Mouse (Mus musculus) neural tube, embryonic 11.5 days (tissue): ENCODE results near the gene F3. TPM values are rescaled to one million over a fixed set of nuclear protein-coding genes. Genes with fewer than 3 reads are reported as not detected.

Experiments used
- ATAC-seq: fragments of 200-750 bp; cut with Nextera tagmentation; 2 replicates; pipeline ENCODE4 v1.8.0; 2017; ENCODE audit warnings: moderate number of reproducible peaks, mild to moderate bottlenecking, moderate TSS enrichment, moderate library complexity; ENCODE audit not compliant: insufficient read depth, low FRiP score, low TSS enrichment
- DNase-seq: peaks from one replicate; pipeline ENCODE4 v3.0.0-alpha.2; 2015; ENCODE audit warnings: low spot score
- H3K27ac ChIP-seq: fragments of 300-500 bp; sonication (generic); 2 replicates; pipeline ENCODE4 v1.5.1; 2014; ENCODE audit warnings: low read depth, mild to moderate bottlenecking, low read length
- H3K27me3 ChIP-seq: fragments of 300-500 bp; sonication (generic); 2 replicates; pipeline ENCODE4 v1.6.1; 2014; ENCODE audit warnings: mild to moderate bottlenecking, low read length, mixed read lengths; ENCODE audit not compliant: control insufficient read depth, insufficient read depth
- H3K36me3 ChIP-seq: fragments of 300-500 bp; sonication (generic); 2 replicates; pipeline ENCODE4 v1.6.1; 2014; ENCODE audit warnings: mild to moderate bottlenecking, low read length, moderate library complexity, mixed read lengths; ENCODE audit not compliant: control insufficient read depth, insufficient read depth
- H3K4me1 ChIP-seq: fragments of 300-500 bp; sonication (generic); 2 replicates; pipeline ENCODE4 v1.6.1; 2014; ENCODE audit warnings: low read length, mixed read lengths; ENCODE audit not compliant: control insufficient read depth, insufficient read depth
- H3K4me2 ChIP-seq: fragments of 300-500 bp; sonication (generic); 2 replicates; pipeline ENCODE4 v1.6.1; 2014; ENCODE audit warnings: low read depth, mild to moderate bottlenecking, moderate library complexity
- H3K4me3 ChIP-seq: fragments of 300-500 bp; sonication (generic); 2 replicates; pipeline ENCODE4 v1.5.1; 2014; ENCODE audit warnings: low read depth, low read length
- H3K9ac ChIP-seq: fragments of 300-500 bp; sonication (generic); 2 replicates; pipeline ENCODE4 v1.6.1; 2014; ENCODE audit warnings: mild to moderate bottlenecking, low read length
- H3K9me3 ChIP-seq: fragments of 300-500 bp; sonication (generic); 2 replicates; pipeline ENCODE4 v1.6.1; 2016; ENCODE audit warnings: low read length; ENCODE audit not compliant: control insufficient read depth
- WGBS: fragments of 180-500 bp; shearing (Covaris S2); extraction: QIAGEN DNeasy Blood & Tissue Kit; methylation state at CpG from one replicate; pipeline ENCODE4 v1.1.7; 2014; 5-methylcytosine and 5-hydroxymethylcytosine counted together
- polyA plus RNA-seq: library from polyadenylated mRNA; unstranded; fragments of >200 nt; fragmentation: Nextera tagmentation; extraction: Ambion mirVana; gene quantifications from 2 replicates; pipeline ENCODE4 v1.2.1, GENCODE M21; 2014

F3 gene
- 8.2 and 9.0 TPM in 2 replicates for polyA plus RNA-seq

GRCm38 (mm10) chr3:121722971-121723844 lies at the start of gene F3:
F3 (plus strand) TSS chr3:121723537.
- Histone ChIP-seq H3K4me2 (peak within 1 kb of the TSS; percentile 50), H3K9me3 (no peaks in the 10 kb centered on the region), H3K4me3 (peak within 1 kb of the TSS; percentile 62), H3K27me3 (peaks cover 5% of the 10 kb centered on the region; the same call in 1 of the 2 replicates), H3K36me3 (no peaks in the 10 kb centered on the region), H3K27ac (no peak within 1 kb of the TSS), H3K9ac (peak within 1 kb of the TSS; percentile 49), H3K4me1 (peaks cover 9% of the 10 kb centered on the region; the same call in 1 of the 2 replicates)
- ATAC-seq (peak; percentile 86), DNase-seq (peak; percentile 88)
- under 1% methylated on average over 66 of the region's 73 CpGs for WGBS

GRCm38 (mm10) chr3:121678935-121679334 lies 44.4 kb upstream of the F3 start:
- H3K9me3 ChIP-seq = no peaks in the 10 kb centered on the region
- DNase-seq = no peak
- H3K27me3 ChIP-seq = no peaks in the 10 kb centered on the region
- H3K9ac ChIP-seq = no peak overlapping the region
- H3K4me3 ChIP-seq = no peak overlapping the region
- WGBS = 41% methylated on average over 4 of the region's 4 CpGs
- H3K4me1 ChIP-seq = no peaks in the 10 kb centered on the region
- H3K4me2 ChIP-seq = no peak overlapping the region
- ATAC-seq = no peak
- H3K27ac ChIP-seq = no peak overlapping the region
- no peaks in the 10 kb centered on the region for H3K36me3 ChIP-seq

- Histone ChIP-seq H3K4me2 (no peak overlapping the region), H3K4me1 (no peaks in the 10 kb centered on the region), H3K9me3 (no peaks in the 10 kb centered on the region), H3K9ac (no peak overlapping the region), H3K4me3 (no peak overlapping the region), H3K27ac (no peak overlapping the region), H3K27me3 (no peaks in the 10 kb centered on the region), H3K36me3 (no peaks in the 10 kb centered on the region)
- DNase-seq (no peak), ATAC-seq (no peak)
- 57% methylated on average over 3 of the region's 3 CpGs for WGBS
These were observed 43.9 kb upstream of the F3 start for GRCm38 (mm10) chr3:121679443-121679842.

DNA sequence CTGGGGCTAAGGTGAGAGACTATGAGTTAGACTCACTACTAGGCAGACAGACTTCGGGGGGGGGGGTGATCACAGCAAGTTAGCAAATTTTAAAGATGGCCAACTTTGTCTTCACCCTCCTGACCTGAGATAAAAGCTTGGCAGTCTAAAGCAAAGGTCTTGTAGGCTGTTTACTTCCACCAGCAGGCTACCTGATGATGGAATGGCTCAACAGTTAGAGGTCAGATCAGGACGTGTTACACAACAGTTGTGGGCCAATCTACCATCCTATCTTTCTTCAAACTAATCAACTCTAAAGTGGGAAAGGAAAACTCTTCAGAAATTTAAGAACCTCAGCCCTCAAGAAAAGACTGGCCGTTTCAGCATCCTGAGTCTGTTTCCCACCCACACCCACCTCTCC lies 43.1 kb upstream of the F3 start:
- WGBS = 90% methylated on average over 3 of the region's 3 CpGs
- ATAC-seq = no peak
- Histone ChIP-seq H3K9me3 (no peaks in the 10 kb centered on the region), H3K4me3 (no peak overlapping the region), H3K9ac (no peak overlapping the region), H3K36me3 (no peaks in the 10 kb centered on the region), H3K4me1 (no peaks in the 10 kb centered on the region), H3K4me2 (no peak overlapping the region), H3K27ac (no peak overlapping the region), H3K27me3 (no peaks in the 10 kb centered on the region)
- no peak for DNase-seq

DNA sequence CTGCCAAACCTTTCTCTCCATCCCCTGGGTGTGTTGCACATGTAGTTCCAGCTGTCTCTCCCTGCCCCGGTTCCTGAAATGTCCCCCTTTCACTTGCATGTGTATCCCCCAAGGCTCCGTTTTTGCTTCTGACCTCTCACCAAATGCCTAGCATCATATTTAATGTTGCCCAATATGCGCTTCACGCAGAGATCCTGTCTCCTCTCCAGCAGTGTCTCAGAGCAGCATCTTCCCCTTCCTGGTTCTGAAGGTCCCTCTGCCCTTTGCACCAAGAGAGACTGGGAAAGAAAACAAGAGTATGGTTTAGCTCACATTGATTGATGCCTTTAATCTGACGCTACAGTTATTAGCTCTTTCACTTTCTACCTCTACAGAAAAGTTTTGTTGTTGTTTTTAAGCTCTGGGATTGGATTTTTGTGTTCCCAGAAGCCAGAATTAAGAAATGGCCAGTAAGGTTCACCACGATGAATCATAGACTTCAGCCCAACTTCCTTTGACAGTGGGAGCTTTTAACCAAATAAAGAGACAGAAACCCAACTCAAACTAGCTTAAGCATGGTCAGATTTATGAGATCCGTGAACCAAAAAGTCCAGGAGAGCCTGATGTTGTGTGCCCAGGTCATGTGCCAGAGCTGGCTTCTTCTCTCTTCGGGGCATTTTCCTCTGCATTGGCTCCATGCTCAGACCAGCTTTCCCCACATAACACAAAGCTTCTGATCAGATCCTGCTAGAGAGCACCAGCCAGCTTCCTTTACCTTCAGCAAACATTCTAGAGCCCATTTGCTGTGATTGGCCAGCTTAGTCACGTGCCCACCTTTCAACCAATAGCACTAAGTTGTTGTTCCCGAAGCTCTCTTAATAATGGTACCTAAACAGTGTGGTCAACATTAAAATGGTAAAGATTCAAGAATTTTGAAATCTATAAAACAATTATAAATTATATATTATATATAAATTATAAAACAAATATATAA lies 40.6 kb upstream of the F3 start:
- ATAC-seq (no peak), DNase-seq (no peak)
- Histone ChIP-seq H3K36me3 (no peaks in the 10 kb centered on the region), H3K9ac (no peak overlapping the region), H3K4me3 (no peak overlapping the region), H3K27ac (no peak overlapping the region), H3K4me1 (no peaks in the 10 kb centered on the region), H3K4me2 (no peak overlapping the region), H3K27me3 (no peaks in the 10 kb centered on the region), H3K9me3 (no peaks in the 10 kb centered on the region)
- WGBS = 88% methylated on average over 10 of the region's 10 CpGs

DNA sequence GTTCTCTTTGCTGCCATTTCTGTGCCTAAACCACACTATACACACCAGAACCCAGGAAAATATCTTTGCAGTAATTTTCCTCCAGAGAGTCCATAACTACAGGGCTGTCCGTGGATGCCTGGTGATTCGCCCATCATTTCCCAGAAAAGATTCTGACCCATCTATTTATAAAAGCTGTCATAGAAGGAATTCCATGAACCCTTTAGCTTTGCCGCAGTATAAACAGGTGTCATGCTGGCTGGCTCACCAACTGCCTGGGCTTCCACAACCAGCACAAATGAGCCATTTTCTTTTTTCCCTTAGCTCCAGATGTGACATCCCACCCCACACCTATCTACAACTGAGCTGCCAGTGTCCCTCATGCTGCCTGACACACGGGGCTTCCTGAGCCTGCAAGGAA lies 38.8 kb upstream of the F3 start:
- no peak overlapping the region for H3K4me2 ChIP-seq
- 70% methylated on average over 4 of the region's 4 CpGs for WGBS
- H3K9ac ChIP-seq = no peak overlapping the region
- no peaks in the 10 kb centered on the region for H3K36me3 ChIP-seq
- ATAC-seq (no peak), DNase-seq (no peak)
- H3K9me3 ChIP-seq = no peaks in the 10 kb centered on the region
- no peak overlapping the region for H3K4me3 ChIP-seq
- H3K27ac ChIP-seq = no peak overlapping the region
- no peaks in the 10 kb centered on the region for H3K4me1 ChIP-seq
- H3K27me3 ChIP-seq = no peaks in the 10 kb centered on the region

DNA sequence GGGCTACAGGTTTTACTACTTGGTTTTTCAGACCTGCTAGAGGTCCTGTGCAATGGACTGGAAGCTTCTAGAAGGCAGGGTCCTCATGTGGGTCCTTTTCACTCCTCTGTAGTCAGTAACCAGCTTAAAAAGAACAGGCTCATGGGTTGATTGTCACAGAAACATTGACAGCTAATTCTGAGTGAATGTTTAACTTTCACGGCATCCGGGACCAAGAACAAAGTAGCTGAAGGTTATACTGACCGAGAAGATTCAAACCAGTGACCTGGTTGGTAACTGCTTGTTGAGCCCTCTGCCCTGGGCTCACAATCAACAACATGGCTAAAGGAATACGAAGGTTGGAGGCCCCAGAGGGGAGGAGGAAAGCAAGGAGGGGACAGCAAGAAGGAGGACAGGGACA lies 38.4 kb upstream of the F3 start:
- H3K4me2 ChIP-seq = no peak overlapping the region
- no peaks in the 10 kb centered on the region for H3K4me1 ChIP-seq
- H3K27ac ChIP-seq = no peak overlapping the region
- H3K9ac ChIP-seq = no peak overlapping the region
- no peaks in the 10 kb centered on the region for H3K27me3 ChIP-seq
- DNase-seq (no peak), ATAC-seq (no peak)
- no peaks in the 10 kb centered on the region for H3K36me3 ChIP-seq
- no peak overlapping the region for H3K4me3 ChIP-seq
- WGBS = 80% methylated on average over 4 of the region's 4 CpGs
- no peaks in the 10 kb centered on the region for H3K9me3 ChIP-seq

GRCm38 (mm10) chr3:121685985-121686384 lies 37.4 kb upstream of the F3 start:
- Histone ChIP-seq H3K9ac (no peak overlapping the region), H3K4me3 (no peak overlapping the region), H3K27me3 (no peaks in the 10 kb centered on the region), H3K9me3 (no peaks in the 10 kb centered on the region), H3K4me1 (no peaks in the 10 kb centered on the region), H3K27ac (no peak overlapping the region), H3K4me2 (no peak overlapping the region), H3K36me3 (no peaks in the 10 kb centered on the region)
- DNase-seq (no peak), ATAC-seq (no peak)
- WGBS = 86% methylated on average over 1 of the region's 1 CpGs
